Mouse (Mus musculus) gastrocnemius, adult 18-20 months (tissue): Measurements from ENCODE around the gene Stard3. TPM values are rescaled to one million over a fixed set of nuclear protein-coding genes. Genes with fewer than 3 reads are reported as not detected.

Experiments
- DNase-seq: peaks from one replicate; pipeline ENCODE4 v3.0.0; 2021; ENCODE audit warnings: low spot score
- long read RNA-seq, 2 experiments: library from polyadenylated mRNA; stranded (forward); transcript quantifications; one replicate each; pipeline ENCODE4 v2.0.0; 2021
- total RNA-seq, 2 experiments: library from RNA; stranded (reverse); gene quantifications; 2 replicates each; pipeline ENCODE4 v1.2.3; 2021

Stard3 gene
- 10 to 100 TPM; 11.1 to 13.6 TPM for total RNA-seq
- long read RNA-seq, experiment 1, transcript Stard3-201 (15 exons, 2,070 nt) = major isoform, 26 of 39 reads
- long read RNA-seq, experiment 1, partial matches to known transcripts = 1 of 39 reads
- long read RNA-seq, experiment 1, other reads (novel, unspliced or antisense) = 12 of 39 reads
- long read RNA-seq, experiment 2, transcript Stard3-201 (15 exons, 2,070 nt) = major isoform, 24 of 33 reads
- long read RNA-seq, experiment 2, partial matches to known transcripts = 4 of 33 reads
- long read RNA-seq, experiment 2, other reads (novel, unspliced or antisense) = 5 of 33 reads

DNA sequence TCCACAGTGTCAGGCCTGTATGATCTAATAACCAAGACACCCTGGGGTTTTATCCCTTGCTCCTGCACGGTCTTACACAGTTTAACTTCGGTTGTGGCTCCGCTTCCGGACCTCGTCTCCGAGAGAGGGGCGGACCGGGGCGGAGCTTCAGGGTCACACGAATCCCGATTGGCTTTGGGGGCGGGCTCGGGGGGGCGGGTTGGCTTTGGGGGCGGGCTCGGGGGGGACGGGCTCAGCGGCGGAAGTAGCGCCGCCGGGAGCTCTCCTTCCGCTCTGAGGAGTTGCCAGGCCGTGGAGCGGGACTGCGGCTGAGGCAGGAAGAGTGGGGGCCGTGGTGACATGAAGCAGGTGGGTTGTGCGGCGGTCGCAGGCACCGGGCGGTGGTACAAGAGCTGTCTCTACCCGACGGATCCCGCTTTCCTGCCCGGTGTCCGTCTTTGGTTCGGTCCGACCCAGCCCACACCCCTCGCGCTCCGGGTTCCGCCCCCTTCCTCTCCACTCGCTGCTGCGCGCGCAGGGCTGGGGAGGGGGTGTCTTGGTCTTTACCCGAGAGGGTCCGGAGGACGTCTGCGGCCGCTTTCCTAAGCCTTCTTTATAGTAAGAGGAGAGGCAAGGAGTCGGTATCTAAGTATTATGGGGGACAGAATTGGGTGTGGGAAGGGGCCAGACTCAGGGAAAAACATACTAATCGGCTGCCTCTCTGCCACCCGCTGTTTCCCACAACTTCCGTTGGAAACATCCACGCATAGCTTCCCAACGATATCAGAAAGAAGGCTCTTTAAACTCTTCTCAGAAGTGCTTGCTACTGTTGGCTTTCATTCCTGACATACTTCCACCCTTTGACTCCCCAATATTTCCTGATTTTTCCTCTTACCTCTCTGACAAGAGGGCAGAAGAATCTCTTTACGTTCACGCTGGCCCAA is at the start of gene Stard3:
Gene Stard3 (plus strand): TSS at position 208 of the 923 bp plus-strand sequence.
- DNase-seq = peak; percentile 91

DNA sequence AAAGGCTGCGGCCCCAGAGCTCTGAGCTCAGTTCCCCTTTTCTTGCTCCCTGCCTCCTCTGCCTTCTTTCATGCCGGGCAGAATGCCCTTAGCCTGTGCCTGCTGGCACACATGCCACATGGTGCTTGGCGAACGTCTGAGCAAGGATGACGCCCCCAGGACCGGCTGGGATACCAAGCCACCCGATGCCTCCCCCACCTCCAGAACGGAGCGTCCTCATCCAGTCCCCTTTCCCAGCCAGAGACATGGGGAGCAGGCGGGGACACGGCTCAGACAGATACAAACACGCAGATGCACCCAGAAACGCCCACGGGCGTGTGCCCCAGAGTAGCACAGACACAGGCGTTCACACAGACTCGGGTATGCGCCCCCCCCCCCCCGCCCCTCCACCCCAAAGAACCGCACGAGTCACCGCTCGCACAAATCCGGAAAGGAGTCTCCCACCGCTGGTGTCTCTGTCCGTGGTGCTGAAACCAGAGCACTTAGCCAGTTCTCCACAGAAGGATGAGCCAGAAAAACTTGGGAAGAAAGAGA is 44.3 kb upstream of the Stard3 start:
- peak; percentile 49 for DNase-seq

DNA sequence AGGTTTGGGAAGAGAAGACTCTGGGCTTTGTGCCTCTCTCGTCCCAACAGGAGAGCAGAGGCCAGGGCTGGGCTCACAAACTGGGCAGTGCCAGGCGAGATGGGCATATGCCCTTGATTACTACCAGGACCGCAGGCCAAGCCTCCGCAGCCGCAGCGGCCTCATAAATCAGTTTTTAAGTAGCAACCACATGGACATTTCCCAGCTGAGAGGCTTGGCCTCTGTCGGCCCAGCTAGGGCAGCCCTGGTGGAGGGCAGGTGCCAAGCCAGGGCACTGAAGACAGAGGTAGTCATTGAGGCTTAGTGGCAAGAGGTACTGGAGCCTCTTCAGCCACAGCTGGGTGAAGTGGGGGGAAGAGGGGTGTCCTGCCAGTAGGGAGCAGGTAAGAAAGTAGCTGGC is 40.7 kb upstream of the Stard3 start:
- DNase-seq = no peak

DNA sequence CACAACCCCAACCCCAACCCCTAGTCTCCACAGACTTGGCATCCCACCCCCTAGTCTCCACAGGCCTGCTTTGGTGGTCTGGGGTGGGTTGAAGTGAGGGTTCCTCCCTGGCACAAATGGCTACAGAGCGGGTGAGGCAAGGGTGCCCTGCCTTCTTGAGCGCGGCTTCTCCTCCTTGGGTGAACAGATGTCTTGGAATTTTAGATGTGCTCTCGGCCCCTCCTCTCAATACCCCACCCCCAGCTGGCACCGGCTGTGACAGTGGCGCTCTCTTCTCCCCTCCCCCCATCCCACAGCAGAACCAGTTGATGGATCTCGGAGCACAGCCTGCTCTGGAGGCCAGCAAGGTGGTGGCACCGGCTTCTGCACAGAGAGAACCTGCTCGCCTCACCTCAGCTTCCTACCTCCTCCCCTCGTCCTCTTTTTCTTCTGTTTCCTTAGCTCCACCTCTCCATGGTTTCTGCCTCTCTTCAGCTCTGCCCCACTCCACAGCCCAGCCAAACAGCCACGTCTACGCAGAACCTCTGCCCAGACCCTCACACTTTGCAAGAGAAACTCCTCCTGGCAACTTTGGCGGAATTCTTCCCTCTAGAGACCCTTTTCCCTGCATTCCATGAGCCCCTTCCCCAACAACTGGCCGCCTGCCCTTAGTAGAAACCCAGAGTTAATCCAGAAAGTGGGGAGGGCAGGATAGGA is 39.6 kb upstream of the Stard3 start:
- no peak for DNase-seq

DNA sequence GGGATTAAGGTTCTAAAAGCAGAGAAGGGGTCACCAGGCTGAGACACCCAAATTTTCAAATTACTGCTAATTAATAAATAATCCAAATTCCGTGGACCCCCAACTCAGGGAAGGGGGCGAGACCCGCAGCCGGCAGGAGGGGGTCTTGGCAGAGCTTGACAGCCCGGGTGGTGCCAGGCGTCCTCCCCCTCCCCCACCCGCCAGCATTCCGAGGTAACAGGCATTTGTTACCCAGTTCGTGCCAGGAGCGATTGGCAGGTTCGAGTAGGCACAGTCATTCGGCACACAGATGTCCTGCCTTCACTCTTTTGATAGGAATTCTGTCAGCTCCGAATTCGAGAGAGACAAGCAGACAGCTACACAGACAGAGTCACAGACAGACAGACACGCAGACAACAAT is 39.0 kb upstream of the Stard3 start:
- DNase-seq = no peak

DNA sequence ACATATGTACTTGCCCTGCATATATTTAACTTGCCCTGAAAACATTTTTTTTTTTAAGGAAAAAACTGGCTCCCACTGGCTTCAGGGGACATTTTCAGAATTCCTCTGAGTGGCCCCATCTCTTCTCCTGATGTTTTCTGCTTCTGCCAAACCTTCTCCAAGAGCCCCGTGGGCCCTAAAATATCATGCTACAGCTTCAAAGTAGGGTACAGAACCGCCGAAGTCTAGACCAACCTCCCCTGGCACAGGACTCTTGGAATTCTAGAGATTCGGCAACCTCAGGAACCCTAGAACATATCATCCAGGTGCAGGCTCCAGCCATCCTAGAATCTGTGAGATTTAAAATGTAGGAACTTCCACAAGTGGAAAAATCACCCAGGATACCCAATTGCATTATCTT is 38.6 kb upstream of the Stard3 start:
- no peak for DNase-seq

DNA sequence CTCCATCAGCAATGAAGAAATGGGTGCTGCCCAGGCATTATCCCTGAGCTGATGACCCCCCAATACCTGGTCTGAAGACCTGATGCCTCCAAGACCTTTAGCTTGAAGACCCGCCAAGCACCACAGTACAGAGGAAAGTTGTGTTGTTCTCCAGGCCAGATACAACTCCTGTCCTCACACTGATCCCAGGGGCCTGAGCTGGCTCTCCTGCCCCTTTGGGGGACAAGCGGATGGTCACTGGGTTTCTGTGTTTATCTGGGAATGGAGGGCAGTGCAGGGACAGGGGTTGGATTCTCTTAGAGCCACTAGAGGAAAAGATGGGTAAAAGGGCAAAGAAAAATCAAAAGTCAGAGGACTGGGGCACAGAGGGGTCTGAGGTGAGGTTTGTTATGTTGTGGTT is 38.2 kb upstream of the Stard3 start:
- no peak for DNase-seq

DNA sequence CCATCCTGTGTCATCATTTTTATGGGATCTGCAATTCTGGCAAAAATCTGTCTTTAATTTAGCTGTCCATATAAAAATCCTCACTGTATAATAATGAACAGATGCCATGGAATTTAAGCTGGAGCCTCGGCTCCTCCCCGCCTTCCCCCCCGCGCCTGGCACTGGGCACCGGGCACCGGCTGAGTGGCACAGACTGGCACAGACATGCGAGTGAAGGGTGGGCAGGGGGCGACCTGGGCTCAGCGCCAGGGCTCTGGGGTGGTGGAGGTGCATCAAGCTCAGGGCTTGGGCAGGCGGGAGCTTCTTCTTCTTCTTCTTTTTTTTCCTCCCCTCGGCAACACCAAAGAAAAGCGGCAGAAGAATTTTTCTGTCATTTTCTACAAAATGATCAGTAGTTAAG is 37.8 kb upstream of the Stard3 start:
- DNase-seq = no peak

DNA sequence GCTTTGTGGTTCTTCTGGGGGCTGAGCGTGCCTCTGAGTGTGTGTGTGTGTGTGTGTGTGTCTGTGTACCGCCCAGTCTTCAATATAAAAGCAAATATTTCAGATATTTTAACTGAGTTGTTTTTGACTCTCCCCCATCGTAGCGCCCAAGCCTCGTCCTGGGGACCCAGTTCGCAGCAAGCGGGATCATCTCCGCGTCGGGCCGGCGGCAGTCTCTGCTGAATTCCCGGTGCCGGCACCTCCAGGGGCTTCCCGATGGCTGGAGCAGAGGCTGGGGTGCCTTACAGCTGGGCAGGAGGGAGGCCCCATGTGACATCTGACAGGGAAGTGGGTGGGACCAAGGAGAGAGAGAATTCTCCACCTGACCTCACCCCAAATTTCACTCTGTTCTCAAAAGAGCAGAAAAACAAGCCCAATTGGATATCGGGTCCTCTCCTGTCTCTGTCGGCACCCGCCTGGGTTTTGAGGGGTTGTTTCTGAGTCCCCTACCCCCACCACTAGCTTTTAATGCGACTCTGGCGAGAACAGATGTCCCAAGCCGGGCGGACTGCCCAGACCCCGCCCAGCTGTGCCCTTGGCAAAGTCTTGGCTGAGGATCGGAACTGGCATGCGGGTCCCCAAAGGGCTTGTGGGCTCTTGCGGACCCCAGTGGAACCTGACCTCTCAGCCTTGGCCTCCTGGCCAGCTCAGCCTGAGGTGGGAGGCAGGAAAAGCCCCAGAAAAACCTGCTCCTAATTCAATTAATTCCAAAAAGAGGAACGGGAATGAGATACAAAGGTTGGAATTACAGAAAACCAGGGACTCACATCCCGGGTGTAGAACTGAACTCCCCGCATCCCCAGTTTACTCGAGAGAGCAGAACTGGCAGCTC is 37.1 kb upstream of the Stard3 start:
- no peak for DNase-seq

DNA sequence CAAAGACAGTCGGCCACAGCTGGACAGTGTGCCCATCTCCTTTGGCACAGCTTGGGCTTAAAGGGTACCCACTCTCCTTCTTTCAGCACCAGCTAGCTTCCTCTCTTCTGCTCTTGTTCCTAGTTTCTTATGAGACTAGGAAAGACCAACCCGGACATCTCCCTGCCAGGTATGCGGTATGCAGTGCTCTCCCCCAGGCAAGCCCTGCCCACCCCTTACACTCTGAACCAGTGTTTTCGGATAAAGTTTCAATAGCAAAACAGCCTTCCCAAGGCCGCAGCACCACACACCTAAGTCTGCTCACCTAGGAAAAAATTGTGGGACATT is 36.5 kb upstream of the Stard3 start:
- DNase-seq = no peak

DNA sequence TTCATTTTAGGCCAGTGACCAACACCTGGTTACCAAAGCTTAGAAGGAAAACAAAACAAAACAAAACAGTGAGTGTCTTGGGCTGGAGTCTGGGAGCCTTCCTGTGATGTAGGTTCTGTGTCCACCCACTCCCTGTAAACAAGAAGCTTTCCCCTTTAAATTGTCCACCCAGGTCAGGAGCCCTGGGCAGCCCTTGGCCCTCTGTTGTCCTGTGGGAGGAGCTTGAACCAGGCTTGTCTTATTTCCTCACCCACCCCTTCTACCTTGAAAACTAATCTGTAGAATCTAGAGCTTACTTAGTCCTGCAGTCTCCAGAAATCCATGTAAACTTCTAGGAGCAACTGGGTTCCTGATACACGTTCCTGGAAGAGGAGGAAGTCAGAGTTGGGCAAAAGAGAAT is 36.0 kb upstream of the Stard3 start:
- DNase-seq = no peak

DNA sequence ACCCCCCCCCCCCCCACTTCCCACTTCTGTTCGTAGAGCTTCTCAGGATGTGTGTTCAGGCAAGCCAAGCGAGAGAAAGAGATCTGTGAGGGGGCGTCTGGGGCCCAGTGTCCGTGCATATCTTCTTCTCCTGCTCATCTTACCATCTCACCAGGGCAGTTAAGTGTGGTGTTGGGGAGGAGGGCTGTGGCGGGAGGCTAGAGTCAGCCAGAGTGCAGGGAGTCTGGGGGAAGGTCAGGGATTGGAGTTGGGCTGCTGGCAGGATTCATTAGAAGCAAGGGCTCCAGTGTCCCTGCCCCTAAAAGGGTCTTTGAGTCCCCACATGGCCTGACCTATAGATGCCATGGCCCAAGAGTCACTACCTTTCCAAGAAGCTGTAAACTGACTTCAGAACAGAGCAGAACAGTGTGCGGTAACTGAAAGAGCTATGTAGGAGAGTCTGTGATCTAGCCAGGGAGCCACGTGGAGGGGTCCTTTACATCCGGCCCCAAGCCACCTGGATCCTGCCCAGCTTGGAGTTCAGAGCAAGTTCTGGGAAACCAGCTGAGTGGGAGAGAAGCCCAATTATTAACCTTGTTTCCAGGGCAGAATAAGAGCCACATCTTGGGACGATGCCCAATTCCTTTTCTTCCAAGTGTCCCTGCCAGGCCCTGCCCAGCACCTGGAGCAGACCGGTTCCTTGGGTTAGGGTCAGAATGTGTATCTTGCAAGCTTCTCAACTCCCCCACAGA is 34.9 kb upstream of the Stard3 start:
- no peak for DNase-seq

DNA sequence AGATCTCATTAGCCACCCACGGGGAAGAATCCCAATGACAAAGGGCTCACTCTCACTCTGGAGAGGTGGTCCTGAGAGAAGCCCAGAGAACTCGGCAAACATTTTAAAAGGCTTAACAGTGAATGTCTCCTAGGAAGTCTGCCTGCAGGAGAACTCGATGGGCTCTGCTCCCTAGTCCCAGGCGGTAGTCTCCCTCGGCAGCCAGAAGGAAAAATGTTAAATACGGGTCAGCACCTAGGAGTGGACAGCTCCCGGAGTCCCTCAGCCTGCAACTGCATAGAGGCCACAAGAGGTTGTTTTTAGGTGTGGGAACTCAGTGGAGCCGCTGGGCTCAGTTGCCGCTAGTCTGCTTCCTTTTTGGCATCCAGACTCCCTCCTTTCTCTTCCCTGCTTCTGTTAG is 34.2 kb upstream of the Stard3 start:
- DNase-seq = no peak

DNA sequence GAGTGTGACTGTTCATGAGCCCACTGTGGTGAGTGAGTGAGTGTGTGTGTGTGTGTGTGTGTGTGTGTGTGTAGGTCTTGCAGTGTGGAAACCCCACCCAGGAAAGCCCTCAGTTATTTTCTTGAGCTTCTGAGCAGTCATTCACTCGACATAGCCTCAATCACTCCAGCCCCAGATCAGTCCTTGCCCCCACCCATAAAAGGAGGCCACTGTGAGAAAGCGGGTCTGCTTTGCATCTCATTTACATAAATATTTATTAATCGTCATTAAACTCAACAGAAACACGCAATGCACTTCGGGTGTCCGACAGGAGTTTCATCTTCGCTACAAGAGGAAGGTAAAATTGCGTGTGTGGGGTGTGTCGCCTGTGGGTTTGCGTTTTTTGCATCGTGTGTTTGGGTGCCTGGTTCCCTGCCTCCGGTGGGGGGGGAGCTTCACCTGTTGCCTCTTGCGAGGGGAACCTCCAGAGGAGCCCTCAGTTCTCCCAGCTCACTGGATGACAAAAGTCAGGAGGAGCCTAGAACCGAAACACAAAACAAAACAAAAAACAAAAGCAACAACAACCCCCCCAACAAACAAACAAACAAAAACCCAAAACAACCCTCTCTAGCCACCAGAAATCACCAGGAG is 32.9 kb upstream of the Stard3 start:
- DNase-seq = no peak

DNA sequence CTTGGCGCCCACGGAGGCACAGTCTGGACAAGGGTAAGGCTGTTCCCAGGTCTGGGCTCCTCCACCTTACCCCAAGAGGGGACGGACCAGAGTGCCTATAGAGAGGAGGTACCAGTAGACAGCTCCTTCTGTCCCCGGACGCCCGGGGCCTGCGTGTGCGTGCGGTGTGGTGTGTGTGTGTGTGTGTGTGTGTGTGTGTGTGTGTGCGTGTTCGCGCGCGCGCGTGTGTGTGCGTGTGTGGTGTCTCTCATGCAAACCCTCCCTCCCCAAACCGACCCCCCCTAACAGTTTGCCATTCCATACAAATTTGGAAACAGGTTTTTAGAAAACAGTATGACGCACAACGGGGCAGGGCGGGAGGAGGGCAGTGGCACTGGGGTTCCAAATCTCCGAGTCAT is 32.3 kb upstream of the Stard3 start:
- DNase-seq = no peak

DNA sequence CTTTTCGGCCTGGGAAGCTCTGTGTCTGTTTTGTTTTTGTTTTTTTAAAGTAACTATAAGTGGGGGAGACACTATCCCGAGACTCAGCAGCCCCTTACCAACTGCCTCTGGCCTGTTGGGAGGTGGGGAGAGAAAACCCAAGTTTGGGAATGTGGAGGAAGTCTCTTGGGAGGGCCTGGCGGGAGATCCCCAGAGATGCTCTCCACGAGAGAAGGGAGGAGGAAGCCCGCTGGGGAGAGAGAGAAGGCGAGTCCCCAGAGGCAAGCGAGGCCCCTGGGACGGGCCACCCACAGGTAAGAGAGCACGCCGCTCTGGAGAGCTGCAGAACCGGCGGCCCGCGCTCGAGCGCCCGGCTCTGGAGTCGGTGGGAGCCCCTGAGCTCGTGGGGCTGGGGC is 31.4 kb upstream of the Stard3 start:
- no peak for DNase-seq

DNA sequence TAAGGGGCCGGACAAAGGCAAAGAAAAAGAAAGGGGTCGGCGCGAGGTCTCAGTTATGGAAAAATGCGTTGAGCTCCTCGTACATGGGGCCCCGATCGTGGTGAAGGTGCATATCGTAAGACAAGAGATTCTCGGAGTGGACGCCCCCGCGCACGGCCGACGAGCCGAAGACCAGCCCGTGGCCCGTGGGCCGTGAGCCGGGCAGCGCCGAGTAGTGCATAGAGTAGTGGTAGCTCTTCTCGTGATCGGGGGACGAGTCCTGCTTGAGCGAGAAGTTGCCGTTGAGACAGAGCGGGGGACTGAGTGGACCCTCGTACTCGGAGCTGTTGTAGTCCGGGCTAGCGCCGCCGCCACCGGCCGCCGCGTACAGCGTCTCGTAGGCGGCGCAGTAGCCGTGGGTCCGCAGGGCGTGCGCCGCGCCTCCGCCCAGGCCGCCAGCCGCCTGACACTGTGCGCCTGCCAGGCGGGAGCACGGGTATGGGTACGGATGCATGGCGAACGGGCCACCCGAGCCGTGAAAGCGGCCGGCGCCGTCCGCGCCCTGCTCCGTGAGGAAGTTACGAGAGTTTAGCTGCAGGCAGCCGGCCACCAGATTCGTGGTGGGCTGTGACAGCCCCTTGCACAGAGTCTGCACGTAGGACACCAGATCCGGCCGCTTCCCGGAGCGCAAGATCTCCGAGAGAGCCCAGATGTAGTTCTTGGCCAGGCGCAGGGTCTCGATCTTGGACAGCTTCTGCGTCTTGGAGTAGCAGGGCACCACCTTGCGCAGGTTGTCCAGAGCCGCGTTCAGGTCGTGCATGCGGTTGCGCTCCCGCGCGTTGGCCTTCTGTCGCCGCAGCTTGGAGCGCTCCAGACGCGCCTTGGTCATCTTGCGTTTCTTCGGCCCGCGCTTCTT is 30.8 kb upstream of the Stard3 start:
- no peak for DNase-seq

DNA sequence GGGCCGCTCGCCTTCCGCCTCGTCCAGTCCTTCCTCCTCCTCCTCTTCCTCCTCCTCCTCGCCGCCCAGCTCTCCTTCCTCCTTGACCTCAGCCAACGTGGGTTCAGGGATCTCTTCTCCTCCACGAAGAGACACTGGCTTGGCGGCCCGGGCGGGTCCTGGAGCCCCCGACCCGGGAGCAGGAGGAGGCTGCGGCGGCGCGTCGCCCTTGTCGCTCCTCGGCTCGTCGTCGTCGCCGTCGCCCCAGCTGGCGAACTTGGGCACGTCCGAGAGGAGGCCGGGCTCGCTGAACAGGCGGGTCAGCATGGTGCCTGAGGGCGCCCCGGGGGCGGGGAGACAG is 30.2 kb upstream of the Stard3 start:
- no peak for DNase-seq
